Mouse (Mus musculus) neural tube, embryonic 15.5 days (tissue): ENCODE measurements around the gene Gm28051. TPM values are rescaled to one million over a fixed set of nuclear protein-coding genes. Genes with fewer than 3 reads are reported as not detected.

Experiments
- ATAC-seq: fragments of 200-750 bp; cut with Nextera tagmentation; 2 replicates; pipeline ENCODE4 v1.8.0; 2017; ENCODE audit warnings: mild to moderate bottlenecking, moderate TSS enrichment, moderate library complexity; ENCODE audit not compliant: low FRiP score
- H3K27ac ChIP-seq: fragments of 300-500 bp; sonication (generic); replicated peaks from 2 replicates; pipeline ENCODE4 v1.5.1; 2015; ENCODE audit warnings: mild to moderate bottlenecking, inconsistent platforms
- H3K27me3 ChIP-seq: fragments of 300-500 bp; sonication (generic); replicated peaks from 2 replicates; pipeline ENCODE4 v1.6.1; 2015; ENCODE audit warnings: inconsistent platforms
- H3K36me3 ChIP-seq: fragments of 300-500 bp; sonication (generic); 2 replicates; pipeline ENCODE4 v1.6.1; 2015; ENCODE audit warnings: inconsistent platforms
- H3K4me1 ChIP-seq: fragments of 300-500 bp; sonication (generic); 2 replicates; pipeline ENCODE4 v1.6.1; 2015; ENCODE audit warnings: inconsistent platforms
- H3K4me2 ChIP-seq: fragments of 300-500 bp; sonication (generic); 2 replicates; pipeline ENCODE4 v1.6.1; 2015; ENCODE audit warnings: inconsistent platforms, mild to moderate bottlenecking, moderate library complexity
- H3K4me3 ChIP-seq: fragments of 300-500 bp; sonication (generic); replicated peaks from 2 replicates; pipeline ENCODE4 v1.5.1; 2015; ENCODE audit warnings: mild to moderate bottlenecking, inconsistent platforms
- H3K9ac ChIP-seq: fragments of 300-500 bp; sonication (generic); replicated peaks from 2 replicates; pipeline ENCODE4 v1.6.1; 2015; ENCODE audit warnings: mild to moderate bottlenecking, inconsistent platforms
- H3K9me3 ChIP-seq: fragments of 300-500 bp; sonication (generic); replicated peaks from 2 replicates; pipeline ENCODE4 v1.6.1; 2016; ENCODE audit warnings: inconsistent platforms
- WGBS: fragments of 180-500 bp; shearing (Covaris S2); methylation state at CpG from one replicate; pipeline ENCODE4 v1.1.7; 2015; ENCODE audit warnings: mixed read lengths; 5-methylcytosine and 5-hydroxymethylcytosine counted together
- polyA plus RNA-seq: library from polyadenylated mRNA; unstranded; fragments of >200 nt; fragmentation: Nextera tagmentation; extraction: Ambion mirVana; gene quantifications from 2 replicates; pipeline ENCODE4 v1.2.1, GENCODE M21; 2015

Gene Gm28051
- polyA plus RNA-seq, 1 experiment from 2014 or later: not detected

GRCm38 (mm10) chr12:102714654-102715395, 42.7 kb downstream of the Gm28051 start:
- Histone ChIP-seq H3K27me3 (no peaks in the 10 kb centered on the region), H3K27ac (no peak overlapping the region)
- WGBS: 83% methylated on average over 10 of the region's 10 CpGs

GRCm38 (mm10) chr12:102714116-102714515, 43.4 kb downstream of the Gm28051 start:
- Histone ChIP-seq H3K4me1 (no peaks in the 10 kb centered on the region), H3K27ac (no peak overlapping the region), H3K4me2 (no peak overlapping the region), H3K9me3 (no peaks in the 10 kb centered on the region), H3K9ac (no peak overlapping the region), H3K27me3 (no peaks in the 10 kb centered on the region), H3K4me3 (no peak overlapping the region), H3K36me3 (no peaks in the 10 kb centered on the region)
- WGBS: 85% methylated on average over 2 of the region's 2 CpGs
- no peak for ATAC-seq

More at GRCm38 (mm10) chr12:102714654-102715395, 42.7 kb downstream of the Gm28051 start:
- Histone ChIP-seq H3K9me3 (no peaks in the 10 kb centered on the region), H3K36me3 (no peaks in the 10 kb centered on the region), H3K9ac (no peak overlapping the region), H3K4me2 (no peak overlapping the region), H3K4me3 (no peak overlapping the region), H3K4me1 (peaks cover 3% of the 10 kb centered on the region; the same call in 1 of the 2 replicates)
- ATAC-seq: no peak

DNA sequence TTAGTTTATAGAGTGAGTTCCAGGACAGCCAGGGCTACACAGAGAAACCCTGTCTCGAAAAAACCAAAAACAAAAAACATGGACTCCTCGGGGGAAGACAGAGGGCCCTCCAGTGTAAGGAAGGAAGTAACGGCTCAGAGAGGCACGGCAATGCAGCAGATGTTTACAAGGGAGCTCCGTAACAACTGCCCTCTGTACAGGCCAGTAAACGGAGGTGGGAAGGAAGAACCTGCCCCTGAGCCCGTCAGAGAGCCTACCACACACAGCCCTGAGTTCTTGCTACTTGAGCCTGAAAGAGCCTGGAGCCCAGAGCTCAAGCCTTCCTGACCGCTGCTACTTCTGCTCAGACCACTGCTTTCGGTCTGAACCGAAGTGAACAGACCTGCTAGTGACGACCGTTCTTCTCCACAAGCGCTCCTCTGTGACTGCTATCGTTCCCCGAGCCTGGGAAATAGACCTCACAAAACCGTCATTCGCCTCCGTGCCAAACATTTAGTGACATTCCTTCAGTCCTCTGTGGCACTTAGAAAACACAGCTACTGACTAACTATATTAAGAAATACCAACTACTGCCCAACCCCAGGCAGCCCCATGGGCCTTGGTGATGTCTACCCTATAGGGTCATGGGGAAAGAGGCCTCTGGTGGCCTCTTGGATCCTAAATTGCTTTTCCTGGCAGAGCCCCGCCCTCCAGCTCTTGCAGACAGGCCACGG, 44.3 kb downstream of the Gm28051 start:
- Histone ChIP-seq H3K4me3 (no peak overlapping the region), H3K4me1 (no peaks in the 10 kb centered on the region), H3K9me3 (no peaks in the 10 kb centered on the region), H3K4me2 (no peak overlapping the region), H3K27ac (no peak overlapping the region), H3K36me3 (no peaks in the 10 kb centered on the region), H3K9ac (no peak overlapping the region), H3K27me3 (no peaks in the 10 kb centered on the region)
- no peak for ATAC-seq
- WGBS: 64% methylated on average over 20 of the region's 20 CpGs

- Histone ChIP-seq H3K4me2 (no peak overlapping the region), H3K4me3 (no peak overlapping the region), H3K9ac (no peak overlapping the region), H3K36me3 (no peaks in the 10 kb centered on the region), H3K27ac (no peak overlapping the region), H3K27me3 (no peaks in the 10 kb centered on the region), H3K9me3 (no peaks in the 10 kb centered on the region), H3K4me1 (peaks cover 1% of the 10 kb centered on the region)
- no peak for ATAC-seq
- WGBS: 55% methylated on average over 4 of the region's 4 CpGs
These were observed 46.7 kb downstream of the Gm28051 start for GRCm38 (mm10) chr12:102710851-102711375.

GRCm38 (mm10) chr12:102709896-102710295, 47.7 kb downstream of the Gm28051 start:
- Histone ChIP-seq H3K4me2 (no peak overlapping the region), H3K4me1 (peaks cover 9% of the 10 kb centered on the region), H3K27ac (no peak overlapping the region), H3K9me3 (no peaks in the 10 kb centered on the region), H3K9ac (no peak overlapping the region), H3K27me3 (no peaks in the 10 kb centered on the region), H3K36me3 (no peaks in the 10 kb centered on the region), H3K4me3 (no peak overlapping the region)
- ATAC-seq: no peak
- WGBS: 92% methylated on average over 5 of the region's 5 CpGs

GRCm38 (mm10) chr12:102708220-102708619, 49.3 kb downstream of the Gm28051 start:
- Histone ChIP-seq H3K9me3 (no peaks in the 10 kb centered on the region), H3K27me3 (no peaks in the 10 kb centered on the region), H3K9ac (no peak overlapping the region), H3K4me3 (no peak overlapping the region), H3K4me2 (no peak overlapping the region), H3K4me1 (peaks cover 20% of the 10 kb centered on the region), H3K27ac (no peak overlapping the region), H3K36me3 (no peaks in the 10 kb centered on the region)
- no peak for ATAC-seq
- WGBS: 76% methylated on average over 11 of the region's 11 CpGs

DNA sequence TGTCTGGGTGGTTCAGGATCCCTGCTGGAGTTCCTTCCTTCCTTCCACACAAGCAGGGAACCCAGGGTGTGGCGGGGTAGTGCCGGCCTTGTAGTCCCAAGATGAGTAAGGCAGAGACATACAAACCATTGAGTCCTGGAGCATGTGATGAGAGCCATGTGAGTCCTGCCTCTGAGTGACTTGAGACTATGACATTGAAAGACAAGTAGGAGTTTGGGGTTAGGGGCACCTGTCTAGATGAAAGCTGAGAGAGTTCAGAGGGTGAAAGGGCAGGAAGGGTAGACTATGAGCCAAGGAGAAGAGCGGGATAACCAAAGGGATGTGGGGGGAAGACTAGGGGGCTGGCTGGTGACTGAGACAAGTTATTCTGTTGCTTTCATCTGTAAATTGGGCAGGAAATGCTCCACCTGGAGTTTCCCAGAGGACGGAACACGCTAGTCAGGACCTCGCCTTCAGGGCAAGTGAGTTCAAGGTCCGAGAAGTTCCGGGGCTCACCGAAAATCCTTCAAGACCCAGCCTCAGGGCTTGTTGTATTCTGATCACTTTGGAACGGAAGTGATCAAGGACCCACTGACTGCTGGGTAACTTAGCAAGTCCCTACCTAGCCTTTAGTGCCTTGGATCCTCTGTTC, 50.6 kb downstream of the Gm28051 start:
- Histone ChIP-seq H3K9me3 (no peaks in the 10 kb centered on the region), H3K27ac (no peak overlapping the region), H3K4me1 (peaks cover 33% of the 10 kb centered on the region), H3K27me3 (no peaks in the 10 kb centered on the region), H3K9ac (no peak overlapping the region), H3K4me3 (no peak overlapping the region), H3K36me3 (no peaks in the 10 kb centered on the region), H3K4me2 (no peak overlapping the region)
- ATAC-seq: no peak
- 92% methylated on average over 10 of the region's 10 CpGs for WGBS

DNA sequence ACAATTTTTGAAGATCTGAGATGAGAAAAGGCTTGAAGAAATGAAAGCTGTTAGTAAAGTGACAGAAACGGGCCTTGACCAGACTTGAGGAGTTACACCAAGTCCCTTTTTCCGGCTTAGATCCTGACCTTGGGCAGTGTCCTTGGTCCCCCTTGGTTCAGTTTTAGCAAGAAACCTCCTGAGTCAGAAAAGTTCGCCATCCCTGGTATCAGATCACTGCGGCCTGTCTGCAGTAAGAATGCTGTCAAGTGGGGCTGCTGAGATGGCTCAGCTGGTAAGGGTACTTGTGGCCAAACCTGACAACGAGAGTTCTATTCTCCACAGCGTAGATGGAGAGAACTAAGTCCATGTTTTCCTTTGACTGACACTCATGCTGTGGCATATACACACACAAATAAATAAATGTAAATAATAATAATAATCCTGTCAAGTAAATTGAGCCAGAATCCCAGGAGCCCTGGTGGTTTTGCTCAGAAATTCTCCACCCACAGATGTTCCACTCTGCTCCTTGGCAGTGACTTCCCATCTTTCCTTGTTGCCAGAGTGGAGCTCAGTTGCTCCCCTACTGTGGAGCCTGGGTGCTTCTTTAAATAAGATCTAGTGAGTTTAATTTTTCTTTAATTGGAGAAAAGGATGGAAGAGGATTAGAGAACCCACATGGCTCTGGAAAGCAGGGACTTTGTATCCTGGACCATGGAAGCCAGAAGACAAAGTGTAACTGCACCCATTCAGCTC, 51.5 kb downstream of the Gm28051 start:
- H3K4me2 ChIP-seq: peak overlapping the region; percentile 81
- 83% methylated on average over 6 of the region's 6 CpGs for WGBS
- H3K9ac ChIP-seq: no peak overlapping the region
- peaks cover 41% of the 10 kb centered on the region for H3K4me1 ChIP-seq
- H3K27me3 ChIP-seq: no peaks in the 10 kb centered on the region
- no peaks in the 10 kb centered on the region for H3K36me3 ChIP-seq
- peak overlapping the region; percentile 79; the same call in 1 of the 2 replicates for H3K4me3 ChIP-seq
- no peak for ATAC-seq
- H3K9me3 ChIP-seq: no peaks in the 10 kb centered on the region
- H3K27ac ChIP-seq: peak overlapping the region; percentile 94; the same call in 1 of the 2 replicates

GRCm38 (mm10) chr12:102705216-102705871, 52.2 kb downstream of the Gm28051 start:
- WGBS: 1% methylated on average over 42 of the region's 45 CpGs
- peak overlapping the region; percentile 81 for H3K4me2 ChIP-seq
- peak overlapping the region; percentile 94 for H3K27ac ChIP-seq
- no peaks in the 10 kb centered on the region for H3K27me3 ChIP-seq
- no peaks in the 10 kb centered on the region for H3K9me3 ChIP-seq
- H3K9ac ChIP-seq: peak overlapping the region; percentile 79
- no peaks in the 10 kb centered on the region for H3K36me3 ChIP-seq
- peak; percentile 82 for ATAC-seq
- H3K4me3 ChIP-seq: peak overlapping the region; percentile 79
- H3K4me1 ChIP-seq: peaks cover 48% of the 10 kb centered on the region

DNA sequence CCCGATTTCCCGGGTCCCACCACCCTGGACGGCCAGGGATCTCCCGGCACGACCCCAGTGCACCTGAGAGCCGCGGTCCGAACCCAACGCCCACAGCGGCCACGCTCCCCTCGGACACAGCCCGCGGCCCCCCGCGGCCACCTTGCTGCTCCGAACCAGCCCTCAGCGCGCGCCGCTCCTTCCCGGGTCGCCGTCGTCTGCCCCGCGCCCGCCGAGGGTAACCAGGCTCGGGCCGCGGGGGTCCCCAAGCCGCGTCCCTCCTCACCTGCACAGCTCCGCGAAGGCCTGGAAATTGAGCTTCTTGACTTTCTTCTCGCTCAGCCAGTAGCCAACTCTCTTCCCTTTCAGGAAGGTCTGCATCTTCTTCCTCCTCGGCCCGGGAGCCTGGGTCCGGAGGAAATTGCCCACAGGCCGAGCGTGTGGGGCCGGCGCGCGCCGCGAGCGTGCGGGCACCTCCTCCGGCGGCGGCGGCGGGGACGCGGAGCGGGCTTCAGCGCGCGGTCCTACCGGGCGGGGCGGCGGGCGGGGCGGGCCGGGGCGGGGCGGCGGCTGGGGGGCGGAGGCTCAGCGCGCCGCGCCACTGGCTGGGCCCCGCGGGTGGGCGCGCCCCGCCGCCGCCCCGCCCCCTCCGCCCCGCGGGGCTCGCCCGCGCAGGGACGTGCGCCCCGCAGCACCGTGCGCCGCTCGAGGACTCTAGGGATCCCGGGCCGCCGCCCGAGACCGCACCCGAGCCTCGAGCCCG, 52.9 kb downstream of the Gm28051 start, which contains the start of gene Itpk1:
TSS of gene Itpk1 (minus strand) at position 474 of the 742 bp plus-strand sequence.
- Histone ChIP-seq H3K27ac (peak within 1 kb of the TSS; percentile 94), H3K4me3 (peak within 1 kb of the TSS; percentile 79), H3K4me2 (peak within 1 kb of the TSS; percentile 81), H3K9ac (peak within 1 kb of the TSS; percentile 79), H3K9me3 (no peaks in the 10 kb centered on the region), H3K27me3 (no peaks in the 10 kb centered on the region), H3K4me1 (peaks cover 54% of the 10 kb centered on the region), H3K36me3 (no peaks in the 10 kb centered on the region)
- under 1% methylated on average over 80 of the region's 105 CpGs for WGBS
- ATAC-seq: peak; percentile 84
